Mouse (Mus musculus): ENCODE measurements at regions not wholly inside any gene's neighbourhood (a gene's known extent, or its start where the extent isn't known, plus 50 kb on each side); places are given as distances from the start of the nearest gene placed in this dataset.

DNA sequence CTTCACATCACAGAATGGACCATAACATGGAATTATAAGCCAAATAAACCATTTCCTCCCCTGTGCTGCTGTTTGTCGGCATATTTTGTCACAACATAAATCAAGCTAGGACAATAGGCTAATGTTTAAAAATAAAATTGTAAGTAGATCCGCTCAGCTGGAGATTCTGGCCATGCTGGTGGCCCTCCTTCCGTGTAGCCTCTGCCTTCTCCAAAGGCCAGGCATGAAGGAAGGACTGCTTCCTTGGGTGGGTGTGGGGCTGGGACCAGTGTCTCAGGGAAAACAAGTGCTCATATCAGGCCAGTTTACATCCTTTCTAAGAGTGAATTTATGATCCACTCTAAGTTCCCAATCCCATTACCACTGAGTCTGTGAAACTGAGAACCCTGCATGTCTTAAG, 206.3 kb upstream of the Ppp2r2d start:
- DNase-seq, result no peak

DNA sequence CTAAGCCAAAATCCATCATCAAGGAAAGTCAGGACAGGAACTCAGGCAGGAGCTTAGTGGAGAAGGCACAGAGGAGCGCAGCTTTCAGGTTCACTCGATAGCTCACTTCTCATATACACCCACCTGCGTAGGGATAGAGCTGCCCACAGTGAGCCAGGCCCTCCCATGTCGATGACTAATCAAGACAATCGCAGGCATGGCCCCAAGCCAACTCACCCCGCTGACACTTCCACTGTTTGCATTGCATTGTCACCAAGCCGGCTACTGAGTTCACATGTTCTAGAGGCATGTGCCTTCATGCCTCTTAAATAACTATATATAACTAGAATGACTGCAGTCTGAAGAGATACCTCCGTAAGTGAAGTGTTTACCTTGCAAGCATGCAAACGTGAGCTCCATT, 219.8 kb upstream of the Ppp2r2d start:
- no peak for DNase-seq

DNA sequence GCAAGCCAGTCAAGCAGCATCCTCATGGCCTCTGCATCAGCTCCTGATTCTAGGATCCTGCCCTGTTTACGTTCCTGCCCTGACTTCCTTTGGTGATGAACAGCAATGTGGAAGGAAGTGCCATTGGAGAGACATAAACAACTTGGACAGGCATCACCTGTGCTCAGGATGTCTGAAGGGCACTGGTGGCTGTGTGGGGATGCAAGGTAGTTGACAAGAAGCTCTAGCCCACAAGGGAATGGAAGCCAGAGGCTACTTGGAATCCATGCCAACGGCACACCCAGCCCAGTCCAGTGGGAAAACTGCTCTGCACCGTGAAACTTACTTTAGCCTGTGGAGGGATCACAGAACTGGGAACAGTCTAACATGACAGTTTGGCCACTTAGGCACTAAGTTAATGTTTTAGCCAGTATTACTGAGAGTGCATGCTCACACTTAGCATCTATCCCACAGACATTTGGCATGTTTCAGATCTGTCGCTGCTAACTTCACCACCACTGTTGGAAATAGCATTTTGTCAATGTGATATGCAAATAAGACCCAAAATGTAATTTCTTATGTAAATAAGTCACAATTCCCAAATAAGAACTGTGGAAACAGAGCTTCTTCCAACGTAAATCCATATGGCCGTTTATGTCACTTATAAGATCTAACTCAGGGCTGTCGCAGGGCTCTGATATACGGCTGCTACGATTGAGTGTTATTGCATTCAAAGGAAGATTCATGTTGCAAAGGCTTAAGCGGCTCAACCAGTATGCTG, 223.5 kb upstream of the Tcerg1l start:
- no peak for DNase-seq

DNA sequence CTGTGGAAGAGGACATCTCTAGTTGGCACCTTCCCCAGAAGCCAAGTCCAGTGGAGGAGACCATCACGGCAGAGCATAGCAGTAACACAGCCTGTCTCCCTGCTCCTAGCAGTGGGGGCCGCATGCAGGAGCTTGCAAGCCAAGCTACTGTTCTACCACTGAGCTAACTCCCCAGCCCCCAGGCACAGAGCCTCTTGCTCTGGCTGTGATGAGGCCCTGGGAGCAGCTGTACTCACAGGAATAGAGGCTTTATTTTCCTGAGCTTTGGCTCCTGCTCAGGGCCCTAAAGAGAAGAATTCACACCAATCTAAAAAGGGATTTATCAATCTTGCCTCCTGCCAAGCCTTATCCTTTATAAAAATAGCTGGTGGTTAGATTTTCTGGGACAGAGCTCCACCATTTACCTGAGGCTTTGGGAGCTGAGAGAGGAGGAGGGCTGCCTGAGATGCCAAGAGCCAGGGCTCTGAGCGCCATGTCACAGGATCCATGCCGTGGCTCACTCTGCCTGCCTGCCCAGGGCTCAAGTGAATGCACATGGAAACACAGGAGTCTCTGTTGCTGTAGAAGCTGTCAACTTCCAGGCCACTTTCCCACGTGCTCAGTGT, 222.7 kb upstream of the Tcerg1l start:
- peak in 1 of 2 experiments; percentile 18 for DNase-seq

DNA sequence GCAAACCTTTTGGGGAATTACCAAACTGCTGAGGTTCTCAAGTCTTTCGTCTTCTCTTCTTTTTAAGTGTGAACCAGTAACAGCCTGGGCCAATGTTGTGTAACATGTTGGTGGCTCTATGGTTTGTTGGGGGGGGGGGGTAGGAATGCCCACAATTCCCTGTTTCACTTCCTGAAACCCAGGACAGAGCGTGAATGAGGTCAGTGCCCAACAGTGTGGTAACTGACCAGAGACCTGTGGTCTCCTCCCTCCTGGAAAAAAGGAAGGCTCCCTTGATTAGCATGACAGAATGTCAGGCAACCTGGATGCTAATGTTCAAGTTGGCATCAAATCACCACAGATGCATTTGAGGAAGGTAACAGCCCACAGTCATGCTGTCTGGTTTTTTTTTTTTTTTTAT, 218.9 kb upstream of the Tcerg1l start:
- no peak for DNase-seq

DNA sequence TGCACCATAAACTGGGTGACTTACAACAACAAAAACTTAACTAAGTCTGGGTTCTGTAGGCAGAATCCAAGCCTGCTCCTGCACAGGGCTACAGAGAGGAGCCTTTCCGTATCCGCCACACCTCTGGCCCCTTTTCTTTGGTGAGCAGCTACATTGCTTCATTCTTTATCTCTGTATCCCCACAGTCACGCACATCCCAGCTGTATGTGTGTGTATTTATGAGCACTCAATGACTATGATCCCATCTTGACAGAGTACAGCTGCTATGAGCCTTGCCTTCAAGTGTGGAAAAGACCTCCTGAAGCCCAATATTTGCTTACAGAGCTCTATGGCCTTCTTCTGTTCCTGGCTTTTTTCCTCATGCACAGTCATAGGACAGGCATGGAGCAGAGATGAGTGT, 212.1 kb upstream of the Tcerg1l start:
- DNase-seq, result no peak

DNA sequence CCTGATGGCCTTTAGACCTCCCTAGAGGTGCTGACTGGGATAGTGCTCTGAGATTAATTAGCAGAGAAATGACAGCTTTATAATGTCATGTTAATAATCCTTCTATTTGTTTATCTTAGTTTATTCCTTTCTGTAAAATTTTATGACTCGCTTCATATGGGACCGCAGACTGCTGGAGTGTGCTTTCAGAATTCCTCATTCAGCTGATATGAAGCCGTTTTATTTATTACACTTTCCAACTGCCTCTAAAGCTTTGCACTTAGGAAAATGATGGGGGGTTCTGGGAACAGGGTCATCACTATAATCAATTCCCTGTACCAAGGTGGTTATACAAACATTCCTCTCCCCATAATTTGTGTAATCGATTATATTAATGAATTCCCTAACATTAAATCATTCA, 211.6 kb upstream of the Tcerg1l start:
- no peak for DNase-seq

DNA sequence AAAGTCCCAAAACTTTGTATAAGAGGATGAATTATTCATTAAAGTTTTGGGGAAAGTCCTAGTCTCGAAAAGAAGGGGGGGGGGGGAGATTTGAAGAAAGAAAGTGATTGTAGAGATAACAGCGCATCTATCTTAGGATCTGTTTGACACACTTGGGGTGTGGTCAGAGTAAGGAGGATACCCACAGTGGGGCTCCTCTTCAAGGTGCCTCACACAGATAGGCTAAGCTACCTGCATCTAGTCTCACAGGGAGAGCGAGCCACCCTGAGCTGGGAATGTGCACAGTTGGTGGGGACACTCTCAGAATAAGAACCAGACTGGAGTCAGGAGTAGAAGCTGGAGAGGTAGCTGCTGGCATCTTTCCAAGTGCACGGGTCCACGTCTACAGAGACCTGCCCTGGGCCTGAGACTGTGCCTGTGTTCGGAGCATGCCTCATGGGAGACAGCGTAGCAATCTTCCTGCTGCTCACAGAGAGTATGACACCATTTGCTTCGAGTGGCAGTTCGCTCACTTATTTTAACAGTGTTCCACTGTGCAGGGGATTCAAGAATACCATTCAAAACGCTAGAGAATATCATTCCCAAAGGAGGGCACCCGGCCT, 208.9 kb upstream of the Tcerg1l start:
- no peak for DNase-seq

DNA sequence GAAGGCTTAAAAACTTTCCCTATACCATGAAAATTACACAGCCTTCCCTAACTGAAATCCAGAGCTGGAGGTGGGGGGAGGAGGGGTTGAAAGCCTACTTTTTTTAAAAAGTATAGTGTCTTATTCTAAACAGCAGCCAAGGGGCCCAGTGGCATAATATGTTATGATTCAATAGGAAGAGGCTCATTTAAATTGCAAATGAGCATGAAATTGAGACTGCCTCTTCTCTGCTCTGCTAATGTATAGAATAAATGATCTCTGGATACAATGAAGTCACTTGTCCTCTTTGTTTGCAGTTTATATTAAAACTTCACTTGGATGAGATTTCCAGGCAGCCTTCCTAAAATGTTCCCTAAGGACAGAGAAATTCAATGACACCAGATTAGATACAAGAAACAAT, 208.4 kb upstream of the Tcerg1l start:
- DNase-seq, result no peak

DNA sequence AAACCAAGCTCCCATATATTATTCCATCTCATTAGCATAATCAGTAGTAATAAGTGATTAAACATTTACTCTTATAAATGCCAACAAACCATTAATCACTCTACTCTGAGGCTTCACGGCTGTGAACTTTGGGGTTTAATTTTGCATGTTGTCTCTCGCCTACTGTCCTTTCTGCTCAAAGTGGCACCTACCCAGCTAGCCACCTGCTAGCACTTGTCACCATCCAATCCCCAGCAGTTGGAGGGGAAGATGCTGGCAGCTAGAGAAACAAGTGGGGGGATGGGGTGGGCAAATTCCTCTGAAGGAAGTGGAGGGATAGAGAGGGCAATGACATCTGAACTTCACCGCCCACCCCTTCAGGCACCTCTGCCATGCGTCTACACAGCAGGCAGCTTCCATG, 204.2 kb upstream of the Tcerg1l start:
- no peak for DNase-seq

DNA sequence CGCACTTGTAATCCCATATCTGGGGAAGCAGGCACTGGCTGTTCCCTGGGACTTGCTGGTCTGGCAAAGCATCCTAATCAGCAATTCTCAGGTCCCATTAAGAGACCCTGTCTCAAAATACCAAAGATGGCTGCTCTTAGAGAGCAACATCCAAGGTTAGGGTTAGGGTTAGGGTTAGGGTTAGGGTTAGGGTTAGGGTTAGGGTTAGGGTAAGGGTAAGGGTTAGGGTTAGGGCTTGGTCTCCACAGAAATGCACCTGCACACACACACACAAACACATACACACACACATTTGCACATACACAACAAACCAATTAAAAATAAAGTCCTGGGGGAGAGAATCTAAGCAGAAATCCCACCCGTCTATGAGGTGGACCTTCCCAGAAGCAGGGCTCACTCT, 195.8 kb upstream of the Tcerg1l start:
- no peak for DNase-seq

DNA sequence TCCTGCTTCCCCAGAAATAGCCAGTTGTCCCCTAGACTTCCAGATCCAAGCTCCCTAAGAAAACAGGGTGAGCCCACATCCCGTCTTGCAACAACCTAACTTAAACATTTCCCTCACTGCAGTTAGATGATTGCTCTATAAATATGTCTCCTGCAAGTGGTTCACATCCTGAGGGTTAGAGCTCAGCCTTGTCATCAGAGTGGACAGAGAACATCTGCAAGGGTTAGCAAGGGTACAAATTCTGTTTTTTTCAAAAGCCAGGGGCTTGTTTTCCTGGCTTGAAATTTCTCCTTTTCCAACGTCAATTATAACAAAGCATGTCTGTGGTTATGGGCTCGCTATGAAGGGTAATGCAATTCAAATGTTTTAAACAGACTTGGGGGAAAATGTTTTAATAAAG, 169.8 kb upstream of the Tcerg1l start:
- no peak for DNase-seq

DNA sequence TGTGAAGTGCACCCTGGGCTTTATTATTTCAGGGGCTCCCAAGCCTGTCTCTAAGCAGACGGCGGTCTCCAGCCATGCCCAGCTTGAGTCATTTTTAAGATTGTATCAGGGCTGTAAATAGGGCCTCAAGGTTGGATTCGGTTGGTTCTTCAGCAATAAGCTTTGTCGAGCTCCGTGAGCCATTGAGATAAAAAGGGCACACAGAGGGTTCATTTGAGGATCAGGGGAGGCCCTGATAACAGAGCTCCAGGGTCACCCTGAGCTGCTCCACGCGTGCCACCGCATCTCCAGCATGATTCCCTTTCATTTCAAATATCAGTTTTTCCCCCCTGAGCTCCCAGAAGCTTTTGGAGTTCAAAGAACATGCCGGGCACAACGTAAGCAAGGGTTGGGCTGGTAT, 154.1 kb upstream of the Tcerg1l start:
- no peak for DNase-seq

DNA sequence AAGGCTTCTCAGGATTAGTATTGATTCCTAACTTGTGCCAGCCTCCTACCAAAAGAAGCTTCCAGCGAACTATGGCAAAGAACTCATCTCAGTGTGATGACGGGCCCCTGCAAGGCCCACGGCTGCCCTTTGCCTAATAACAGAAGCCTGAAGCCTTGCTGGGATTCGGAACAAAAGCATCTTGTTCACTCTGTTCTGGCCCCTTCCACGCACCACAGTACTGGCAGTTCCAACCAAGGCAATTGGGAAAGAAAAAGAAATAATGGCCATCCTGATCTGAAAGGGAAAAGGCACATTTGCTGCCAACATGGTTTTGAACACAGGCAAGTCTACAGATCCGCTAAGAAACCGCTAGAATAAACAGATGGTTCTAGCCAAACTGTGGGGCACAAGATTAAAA, 150.4 kb upstream of the Tcerg1l start:
- no peak for DNase-seq

DNA sequence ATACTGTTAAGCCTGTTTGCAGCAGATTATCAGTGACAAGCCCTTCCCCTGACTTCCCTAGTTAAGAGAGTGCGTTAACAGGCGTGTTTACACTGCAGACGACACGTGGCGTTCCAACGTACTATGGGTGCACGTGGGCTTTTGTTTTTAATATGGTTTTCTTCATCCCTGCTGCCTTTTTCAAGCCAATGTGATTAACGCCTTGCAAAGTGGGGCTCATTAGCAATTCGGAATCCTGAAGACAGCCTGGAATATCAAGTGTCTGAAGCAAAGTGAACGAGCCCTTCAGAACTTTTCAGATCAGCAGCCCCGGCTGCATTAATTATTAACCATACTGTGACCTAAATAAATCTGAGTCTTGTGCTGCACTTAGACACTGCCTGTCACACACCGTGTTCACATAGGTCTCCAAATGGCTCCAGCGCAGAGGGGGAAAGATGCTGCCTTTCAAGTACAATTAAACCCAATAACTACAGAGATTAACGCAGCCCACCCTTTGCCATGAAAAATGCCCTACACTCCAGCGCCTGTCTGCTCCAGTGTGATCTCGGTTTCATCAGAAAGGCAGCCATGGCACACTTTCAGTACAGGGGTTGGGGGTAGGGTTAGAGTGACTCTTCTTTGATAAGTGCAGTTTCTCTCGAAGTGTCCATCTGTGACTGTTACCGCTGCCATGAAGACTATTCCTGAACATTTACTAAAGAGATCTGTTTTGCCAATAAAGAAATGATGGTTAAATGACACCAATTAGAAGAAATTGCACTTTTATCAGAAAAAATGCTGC, 140.7 kb upstream of the Tcerg1l start:
- no peak for DNase-seq

DNA sequence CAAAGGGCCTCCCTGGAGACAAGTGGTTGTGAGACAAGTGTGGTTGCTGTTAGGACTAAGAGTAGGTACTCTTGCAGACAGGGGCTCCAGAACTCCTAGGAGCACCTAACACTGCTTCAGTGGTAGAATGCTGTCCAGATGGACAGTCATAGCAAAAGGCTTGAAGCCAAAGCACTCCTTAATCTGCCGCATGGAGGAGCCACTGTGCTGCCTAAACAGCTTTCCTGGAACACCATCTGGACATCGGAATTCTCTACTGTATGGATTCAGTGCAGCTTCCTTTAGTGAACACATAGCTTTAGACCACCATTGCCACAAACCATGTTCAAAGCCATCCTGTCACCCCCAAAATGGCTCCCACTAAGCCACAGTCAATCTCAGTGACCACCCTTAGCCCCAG, 128.6 kb upstream of the Tcerg1l start:
- DNase-seq, result no peak

DNA sequence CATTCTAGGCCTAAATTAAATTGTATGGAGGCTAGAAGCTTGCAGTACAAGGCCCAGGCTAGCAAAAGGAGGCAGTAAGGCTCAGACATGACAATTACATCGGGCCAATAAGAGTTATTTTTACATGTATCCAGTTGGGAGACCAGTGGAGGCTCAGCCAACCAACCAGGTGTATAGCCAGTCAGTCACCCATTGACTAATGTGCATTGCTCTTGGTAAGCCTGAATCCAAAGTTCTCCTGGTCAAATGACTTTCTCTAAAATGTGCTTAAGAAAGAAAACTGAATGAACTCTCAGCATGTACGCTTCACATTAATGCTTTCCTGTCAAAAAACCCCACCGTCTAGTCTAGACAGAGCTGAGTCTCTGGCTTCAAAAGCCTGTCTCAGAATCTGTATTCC, 127.4 kb upstream of the Tcerg1l start:
- DNase-seq, result no peak

DNA sequence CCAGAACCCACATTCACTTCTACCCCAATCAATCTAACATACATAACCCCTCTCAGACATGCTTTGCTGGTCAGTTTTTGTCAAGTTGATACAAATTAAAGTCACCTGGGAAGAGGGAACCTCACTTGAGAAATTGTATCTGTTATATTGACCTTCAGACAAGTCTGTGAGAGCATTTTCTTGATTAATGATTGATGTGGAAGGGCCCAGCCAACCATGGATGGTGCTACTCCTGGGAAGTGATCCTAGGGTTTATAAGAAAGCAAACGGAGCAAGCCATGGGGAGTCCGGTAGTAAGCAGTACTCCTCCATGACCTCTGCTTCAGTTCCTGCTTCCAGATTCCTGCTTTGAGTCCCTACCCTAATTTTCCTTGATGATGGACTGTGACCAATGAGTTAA, 116.6 kb upstream of the Tcerg1l start:
- DNase-seq, result no peak

DNA sequence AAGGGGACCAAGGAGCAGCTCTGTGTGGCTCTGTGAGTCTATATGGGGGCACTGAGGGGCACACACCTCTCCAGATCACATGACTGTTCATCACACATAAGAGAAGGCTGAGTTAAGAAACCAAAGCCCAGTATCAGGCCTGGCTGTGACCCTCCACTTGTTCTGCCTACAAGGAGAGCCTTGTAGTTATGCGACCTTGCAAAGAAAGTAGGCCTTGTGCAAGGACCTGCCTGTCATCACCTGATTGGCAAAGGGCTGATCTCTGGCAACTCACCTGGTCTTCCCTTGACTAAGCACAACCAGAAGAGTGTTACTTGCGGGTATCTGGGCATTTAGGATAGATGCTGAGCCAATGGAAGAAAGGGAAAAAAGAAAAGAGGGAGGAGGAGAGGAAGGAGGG, 107.7 kb upstream of the Tcerg1l start:
- no peak for DNase-seq

DNA sequence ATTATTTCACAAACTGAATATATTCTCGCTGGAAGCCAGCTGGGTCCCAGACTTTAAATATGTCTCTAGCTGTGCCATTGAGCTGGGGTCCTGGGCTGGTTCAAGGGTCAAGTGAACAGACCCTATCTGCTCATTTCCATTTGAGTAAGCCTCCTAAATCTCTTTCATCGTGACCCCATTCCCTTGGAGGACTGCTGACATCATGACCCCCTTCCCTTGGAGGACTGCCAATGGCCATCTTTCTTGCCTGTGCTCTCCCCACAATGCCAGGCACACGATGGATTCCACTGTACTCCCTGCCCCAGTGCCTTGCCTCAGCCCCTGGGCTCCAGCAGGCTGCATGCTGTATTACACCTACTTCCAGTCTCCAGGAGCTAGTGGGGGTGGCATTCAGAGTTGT, 106.5 kb upstream of the Tcerg1l start:
- DNase-seq, result no peak

DNA sequence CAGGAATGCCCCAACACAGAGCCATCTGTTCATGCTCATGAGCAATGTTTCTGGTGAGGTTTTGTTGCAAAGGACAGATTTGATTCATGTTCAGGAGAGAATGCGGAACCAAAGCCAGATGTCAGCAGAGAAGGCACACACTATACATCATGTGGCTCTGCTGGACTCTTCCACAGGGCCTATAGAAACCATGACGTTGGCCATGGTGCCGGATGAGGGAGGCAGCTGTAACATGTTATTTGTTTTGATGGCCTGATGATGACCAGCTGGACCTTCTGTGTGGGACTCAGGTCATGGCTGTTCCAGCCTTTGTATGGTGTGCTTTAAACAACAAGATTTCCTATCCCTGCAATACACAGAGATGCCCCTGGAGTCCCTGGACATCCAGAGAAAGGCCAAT, 105.5 kb upstream of the Tcerg1l start:
- no peak for DNase-seq

DNA sequence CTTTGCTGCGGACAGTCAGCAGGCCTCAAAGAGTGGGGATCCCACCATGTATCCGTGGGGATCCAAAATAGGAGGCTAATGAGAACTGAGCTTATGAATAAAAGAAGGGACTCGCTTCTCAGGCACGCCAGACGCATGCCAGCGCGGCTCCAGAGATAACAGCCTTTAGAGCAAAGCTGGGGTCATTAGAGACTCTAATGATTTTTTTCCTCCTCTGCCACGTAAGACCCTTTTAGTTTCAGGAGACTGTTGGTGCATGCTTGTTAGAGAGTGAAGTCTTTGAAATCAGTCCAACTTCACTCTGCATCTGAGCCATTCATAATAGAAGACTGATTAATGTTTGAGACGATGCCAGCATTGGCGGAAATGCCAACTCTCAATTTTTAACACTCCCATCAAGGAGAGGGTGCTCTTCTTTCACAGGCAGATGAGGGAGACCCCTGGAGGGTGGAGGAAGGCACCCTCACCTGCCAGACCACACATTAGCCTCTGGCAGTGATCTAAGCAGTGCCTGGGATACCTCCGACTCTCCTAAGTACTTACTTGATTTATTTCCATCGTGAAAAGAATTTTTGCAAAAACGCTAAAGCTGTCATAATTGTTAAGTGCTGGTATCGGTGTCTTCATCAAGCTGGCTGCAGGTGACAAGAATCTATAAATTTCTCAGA, 104.0 kb upstream of the Tcerg1l start:
- DNase-seq, result no peak

DNA sequence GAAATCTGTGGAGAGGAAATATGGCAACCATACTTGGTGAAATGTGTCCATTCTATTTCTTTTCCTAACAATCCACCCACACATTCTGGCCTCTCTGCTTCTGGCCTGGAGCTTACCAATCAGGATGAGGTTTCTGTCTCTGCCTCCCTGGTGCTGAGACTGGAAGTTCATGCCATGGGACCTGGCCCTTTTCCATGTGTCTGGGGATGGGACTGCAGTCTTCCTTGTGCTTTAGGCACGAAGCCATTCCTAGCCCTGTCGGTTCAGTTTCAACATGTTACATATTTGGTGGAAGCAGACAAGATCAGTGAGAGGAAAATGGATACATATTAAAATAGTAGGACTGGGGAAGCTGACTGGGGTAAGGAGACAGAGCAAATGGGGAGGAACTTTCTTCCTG, 100.2 kb upstream of the Tcerg1l start:
- no peak for DNase-seq
